ENCODE assay signal across 23 mouse cellular contexts in the genomic region with DNA sequence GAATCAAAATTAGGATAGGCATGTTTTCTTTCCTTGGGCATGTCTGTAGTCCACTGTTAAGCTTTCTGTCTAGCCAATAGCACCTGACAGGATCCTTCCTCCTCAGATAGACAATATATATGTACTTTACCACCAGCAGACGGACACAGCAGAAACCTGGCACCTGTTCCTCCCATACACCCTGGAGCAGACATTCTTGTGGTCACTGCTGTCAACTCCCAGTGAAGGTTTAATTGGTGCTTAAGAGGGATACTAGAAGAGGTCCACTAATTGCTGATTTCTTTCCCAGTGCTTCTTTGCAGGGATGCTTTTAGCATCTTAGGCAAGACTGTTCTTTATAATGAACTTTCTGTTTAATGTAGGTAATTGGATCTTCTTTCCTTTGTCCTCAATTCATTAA. TPM values are rescaled to one million over a fixed set of nuclear protein-coding genes. Genes with fewer than 3 reads are reported as not detected.
"Had no signal": no experiment of that assay in that cellular context is flagged by ENCODE, and none has a peak within 500 bp of the region (broad histone marks: within the 10 kb centered on the region; RNA-seq: fewer than 3 reads in every experiment).

No protein-coding gene starts in this region.

- H3K36me3 ChIP-seq: heart, embryonic 10.5 days; heart, embryonic 12.5 days; hindbrain, embryonic 10.5 days; hindbrain, embryonic 12.5 days; intestine, embryonic 15.5 days; limb, embryonic 13.5 days; limb, embryonic 15.5 days had no signal

- DNase-seq: gastrocnemius, adult 2 months; gastrocnemius, postnatal 10 days; gastrocnemius, postnatal 25 days; heart, adult 18-20 months; heart, postnatal 10 days; heart, postnatal 4 days; kidney, adult 11 months; kidney, adult 2 months; kidney, postnatal 10 days; kidney, postnatal 25 days; kidney, postnatal 4 days; layer of hippocampus, postnatal 36 days; left cerebral cortex, postnatal 4 days had no signal

- H3K4me2 ChIP-seq: heart, embryonic 12.5 days; hindbrain, embryonic 12.5 days; hindbrain, embryonic 14.5 days; intestine, embryonic 15.5 days; limb, embryonic 13.5 days; limb, embryonic 15.5 days had no signal

- H3K4me3 ChIP-seq: gastrocnemius, adult 2 months; heart, embryonic 10.5 days; heart, embryonic 12.5 days; hindbrain, embryonic 10.5 days; hindbrain, embryonic 12.5 days; intestine, embryonic 15.5 days; layer of hippocampus, adult 2 months; limb, embryonic 13.5 days; limb, embryonic 15.5 days had no signal

- H3K27me3 ChIP-seq: heart, embryonic 12.5 days; hindbrain, embryonic 12.5 days; intestine, embryonic 15.5 days; limb, embryonic 13.5 days; limb, embryonic 15.5 days had no signal

RNA-seq across cellular contexts. Expression of gene Mylk, which starts 37.4 kb away (rescaled TPM):
- polyA plus RNA-seq: inflammation-experienced regulatory T-cells, adult 6 months had no signal
